Mouse (Mus musculus): Measurements from ENCODE around the gene Plpp7. TPM values are rescaled to one million over a fixed set of nuclear protein-coding genes. Genes with fewer than 3 reads are reported as not detected.

The Plpp7 gene
- total RNA-seq, 2 experiments from 2014 or later, result 24.7 to 32.1 TPM

DNA sequence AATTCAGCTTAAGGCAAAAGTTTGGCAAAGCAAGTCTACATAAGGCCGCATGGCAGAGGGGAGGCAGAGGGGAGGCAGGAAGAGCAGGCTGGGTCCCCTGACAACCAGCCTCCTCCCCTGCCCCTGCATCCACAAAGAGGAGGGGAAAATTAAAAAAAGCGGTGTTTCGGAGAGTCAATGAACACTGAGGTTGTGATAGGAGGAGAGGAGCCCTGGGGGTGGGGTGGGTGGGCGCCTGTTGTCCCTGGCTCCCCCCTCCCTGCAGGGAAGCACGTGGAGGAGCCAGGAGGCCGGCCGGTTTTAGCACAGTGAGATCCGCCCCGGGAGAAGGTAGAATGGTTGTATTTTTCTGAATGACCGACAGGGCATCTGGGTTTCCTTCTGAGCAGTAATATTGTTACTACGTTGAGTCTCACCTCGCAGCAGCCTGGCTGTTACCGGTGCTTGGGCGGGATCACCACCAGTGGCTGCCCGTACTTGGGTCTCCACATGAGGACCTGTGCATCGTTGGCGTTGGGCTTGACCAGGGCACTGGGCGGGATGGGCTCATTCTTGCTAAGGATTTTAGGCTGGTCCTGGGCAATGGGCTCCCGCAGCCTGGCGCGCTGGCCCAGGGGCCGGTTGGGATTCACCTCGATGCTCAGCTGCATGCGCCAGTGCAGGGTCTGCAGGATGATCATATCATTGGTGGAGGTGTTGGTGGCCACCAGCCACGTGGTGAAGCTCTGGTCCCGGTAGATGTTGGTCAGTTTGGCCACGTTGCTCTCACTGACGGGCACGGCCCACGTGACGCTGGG lies 26.3 kb upstream of the Plpp7 start:
- no peak for DNase-seq
- intact Hi-C loops (cut with DNase I), result no loop called here

GRCm38 (mm10) chr2:32070747-32071146 lies 24.6 kb upstream of the Plpp7 start:
- DNase-seq, result no peak
- intact Hi-C loops (cut with DNase I), result no loop called here

DNA sequence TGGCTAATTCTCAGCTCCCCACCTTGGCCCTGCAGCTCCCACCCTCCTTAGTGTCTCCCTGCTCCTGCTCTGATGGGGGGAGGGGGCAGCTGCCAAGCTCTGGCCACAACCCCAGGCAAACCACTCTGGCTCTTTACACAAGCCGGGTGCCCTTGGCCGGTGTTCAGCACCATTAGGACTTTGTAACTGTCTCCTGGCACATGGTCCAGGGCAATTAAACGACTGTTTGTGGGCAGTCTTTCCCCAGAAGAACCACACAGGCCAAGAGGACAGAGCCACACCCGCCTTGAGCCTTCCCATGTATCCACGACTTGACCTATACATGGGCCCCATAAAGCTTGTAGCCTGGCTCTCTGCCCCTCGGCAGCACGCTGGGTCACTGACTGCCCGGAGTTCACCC lies 20.9 kb upstream of the Plpp7 start:
- DNase-seq, result peak in 1 of 2 experiments; percentile 27
- intact Hi-C loops (cut with DNase I), result no loop called here

- intact Hi-C loops (cut with DNase I), result no loop called here
- DNase-seq, result no peak
Measured at GRCm38 (mm10) chr2:32075368-32075767, 20.0 kb upstream of the Plpp7 start.

DNA sequence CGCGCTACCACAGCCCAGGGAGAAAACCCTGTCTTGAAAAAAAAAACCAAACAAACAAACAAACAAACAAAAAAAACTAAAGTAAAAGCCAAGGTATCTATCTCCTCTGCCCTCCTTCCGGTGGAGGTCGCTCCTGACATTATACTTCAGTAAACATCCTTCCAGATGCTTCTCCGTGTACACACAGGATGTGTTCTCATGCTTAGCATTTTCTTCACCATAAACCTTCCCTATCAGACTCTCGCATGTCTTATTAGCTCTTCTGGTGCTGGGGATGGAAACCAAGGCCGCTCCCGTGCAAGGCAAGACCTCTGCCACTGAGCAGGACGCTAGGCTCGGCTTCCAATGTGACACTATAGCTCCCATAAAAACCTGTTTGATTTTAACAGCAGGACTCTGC lies 17.6 kb upstream of the Plpp7 start:
- no peak for DNase-seq
- intact Hi-C loops (cut with DNase I), result no loop called here

GRCm38 (mm10) chr2:32078522-32078921 lies 16.8 kb upstream of the Plpp7 start:
- intact Hi-C loops (cut with DNase I), result no loop called here
- peak in 1 of 2 experiments; percentile 50 for DNase-seq

- no peak for DNase-seq
Measured at GRCm38 (mm10) chr2:32079191-32079725, 16.1 kb upstream of the Plpp7 start.

GRCm38 (mm10) chr2:32080681-32081080 lies 14.6 kb upstream of the Plpp7 start:
- intact Hi-C loops (cut with DNase I), result loop anchor here (5.0 kb wide), 1 partner anchor 38 kb away; no protein-coding TSS in a partner anchor

More at GRCm38 (mm10) chr2:32079191-32079725, 16.1 kb upstream of the Plpp7 start:
- intact Hi-C loops (cut with DNase I), result no loop called here

DNA sequence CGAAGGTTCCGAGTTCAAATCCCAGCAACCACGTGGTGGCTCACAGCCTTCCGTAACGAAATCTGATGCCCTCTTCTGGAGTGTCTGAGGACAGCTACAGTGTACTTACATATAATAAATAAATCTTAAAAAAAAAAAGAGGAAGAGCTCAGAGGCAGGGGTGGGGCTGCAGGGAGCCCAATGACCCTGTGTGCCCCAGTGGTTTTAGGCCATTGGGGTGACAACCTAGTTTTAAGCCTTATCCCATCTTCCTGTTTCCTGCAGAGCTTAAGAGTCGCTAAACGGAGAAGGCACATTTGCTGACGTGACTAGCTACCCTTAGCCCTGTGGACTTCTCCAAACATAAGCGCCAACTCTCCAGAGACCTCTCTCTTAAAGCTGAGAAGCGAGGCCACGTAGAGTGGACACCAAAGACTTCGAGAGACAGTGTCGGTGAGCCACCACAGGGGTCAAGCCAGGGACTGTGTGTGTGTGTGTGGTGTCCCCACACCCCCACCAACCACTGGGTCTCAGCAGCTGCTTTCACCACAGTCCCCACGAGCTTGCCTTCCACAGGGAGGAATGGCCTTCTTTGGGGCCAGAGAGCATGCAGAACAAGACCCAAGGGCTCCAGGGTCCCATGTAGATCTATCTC lies 13.9 kb upstream of the Plpp7 start:
- intact Hi-C loops (cut with DNase I), result loop anchor here (5.0 kb wide), 1 partner anchor 39 kb away; no protein-coding TSS in a partner anchor

More at GRCm38 (mm10) chr2:32080681-32081080, 14.6 kb upstream of the Plpp7 start:
- DNase-seq, result no peak

DNA sequence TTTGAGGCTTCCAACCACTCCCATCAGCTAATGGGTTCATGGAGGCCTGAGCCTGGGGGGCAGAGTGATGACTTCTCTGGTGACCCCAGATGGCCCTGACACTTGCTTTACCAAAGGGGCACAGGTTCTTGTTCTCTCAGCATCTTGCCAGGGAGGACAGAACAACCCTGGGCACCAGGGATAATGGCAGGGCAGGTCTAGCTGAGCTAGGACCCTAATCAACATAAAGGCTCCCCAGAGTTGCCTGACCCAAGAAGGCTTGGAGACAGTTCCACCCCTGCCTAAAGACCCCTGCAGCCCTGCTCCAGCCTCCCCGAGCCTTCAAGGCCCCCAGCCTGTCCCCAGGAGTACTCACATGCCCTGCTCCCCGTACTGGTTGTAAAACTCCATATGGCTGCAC lies 13.1 kb upstream of the Plpp7 start:
- intact Hi-C loops (cut with DNase I), result loop anchor here (2.0 to 5.0 kb wide), 2 partner anchors 40 to 49 kb away; no protein-coding TSS in a partner anchor
- DNase-seq, result no peak

More for the DNA sequence above, 13.9 kb upstream of the Plpp7 start:
- peak in 1 of 2 experiments; percentile 24 for DNase-seq

DNA sequence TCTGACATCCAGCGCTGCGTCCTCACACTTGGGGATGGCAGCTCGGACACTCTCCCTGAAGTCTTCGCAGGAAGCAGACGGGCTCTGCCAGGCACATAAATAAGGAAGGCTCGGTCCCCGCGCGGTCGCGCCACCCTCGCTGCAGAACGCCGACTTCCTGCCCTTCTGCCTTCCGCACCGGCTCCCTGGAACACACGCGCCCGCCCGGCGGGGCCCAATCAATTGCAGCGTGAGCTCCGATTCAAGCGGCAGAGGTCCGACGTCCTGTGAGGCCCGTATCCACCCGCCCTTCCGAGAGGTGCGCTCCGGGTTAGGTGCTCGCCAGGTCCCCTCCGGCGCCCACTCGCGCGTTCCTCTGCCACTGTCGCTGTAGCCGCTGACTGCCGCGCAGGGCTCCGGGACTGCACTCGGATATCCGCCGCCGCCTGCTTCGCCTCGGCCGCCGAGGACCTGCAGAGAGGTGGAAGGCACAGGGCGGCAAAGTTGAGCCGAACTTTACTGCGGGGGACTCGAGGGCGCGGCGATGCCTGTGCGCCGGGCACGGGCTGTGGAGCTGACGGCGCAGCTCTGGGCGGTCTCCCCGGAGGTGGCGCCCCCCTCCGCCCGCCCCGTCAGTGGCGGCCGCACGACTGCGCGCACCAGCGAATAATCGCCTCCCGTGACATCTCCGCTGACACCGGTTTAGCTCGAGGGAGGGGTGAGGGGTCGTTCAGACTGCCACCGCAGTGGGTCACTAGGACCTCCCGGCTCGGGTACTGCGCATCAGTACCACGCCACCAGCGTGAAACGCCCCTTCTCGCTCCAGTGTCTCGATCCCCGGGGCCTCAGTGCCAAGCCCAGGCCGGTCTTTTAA lies 11.9 kb upstream of the Plpp7 start:
- peak; percentile 65 to 72 for DNase-seq
- intact Hi-C loops (cut with DNase I), result loop anchor here (2.0 to 5.0 kb wide), 2 partner anchors 41 to 47 kb away; no protein-coding TSS in a partner anchor

- intact Hi-C loops (cut with DNase I), result loop anchor here (5.0 kb wide), 1 partner anchor 42 kb away; no protein-coding TSS in a partner anchor
- DNase-seq, result peak in 1 of 2 experiments; percentile 37
Measured at GRCm38 (mm10) chr2:32084111-32084871, 11.0 kb upstream of the Plpp7 start, which contains the start of gene Fam78a. Gene Fam78a (minus strand): TSS chr2:32084857.

GRCm38 (mm10) chr2:32084872-32085199 lies 10.5 kb upstream of the Plpp7 start:
- intact Hi-C loops (cut with DNase I), result loop anchor here (5.0 kb wide), 1 partner anchor 43 kb away; no protein-coding TSS in a partner anchor
- no peak for DNase-seq

- intact Hi-C loops (cut with DNase I), result no loop called here
- DNase-seq, result no peak
Measured at GRCm38 (mm10) chr2:32085231-32085630, 10.1 kb upstream of the Plpp7 start.

- no peak for DNase-seq
- intact Hi-C loops (cut with DNase I), result no loop called here
Measured at GRCm38 (mm10) chr2:32087606-32088005, 7.7 kb upstream of the Plpp7 start.

- DNase-seq, result peak in 1 of 2 experiments; percentile 34
Measured at GRCm38 (mm10) chr2:32088372-32088981, 6.9 kb upstream of the Plpp7 start.

GRCm38 (mm10) chr2:32089606-32090005 lies 5.7 kb upstream of the Plpp7 start:
- intact Hi-C loops (cut with DNase I), result no loop called here

More at GRCm38 (mm10) chr2:32088372-32088981, 6.9 kb upstream of the Plpp7 start:
- intact Hi-C loops (cut with DNase I), result no loop called here

DNA sequence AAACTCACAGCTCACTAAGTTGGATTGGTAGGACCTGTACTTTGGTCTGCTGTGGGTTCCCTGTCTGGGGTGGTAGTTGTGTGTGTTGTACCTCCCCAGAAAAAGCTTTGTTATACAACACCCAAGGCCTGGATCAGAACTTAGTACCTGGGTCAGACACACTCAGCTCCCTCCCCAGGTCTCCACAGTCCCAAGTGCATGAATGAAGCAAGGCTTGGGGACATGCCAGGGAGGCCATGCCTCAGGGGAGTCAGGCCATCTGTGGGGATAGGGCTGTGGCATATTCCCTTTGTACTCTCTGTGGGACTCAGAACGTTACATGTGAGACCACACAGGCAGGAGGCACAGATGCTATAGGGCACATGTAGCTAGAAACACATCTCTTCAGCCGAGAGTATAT lies 5.2 kb upstream of the Plpp7 start:
- no peak for DNase-seq
- intact Hi-C loops (cut with DNase I), result no loop called here

More at GRCm38 (mm10) chr2:32089606-32090005, 5.7 kb upstream of the Plpp7 start:
- no peak for DNase-seq

DNA sequence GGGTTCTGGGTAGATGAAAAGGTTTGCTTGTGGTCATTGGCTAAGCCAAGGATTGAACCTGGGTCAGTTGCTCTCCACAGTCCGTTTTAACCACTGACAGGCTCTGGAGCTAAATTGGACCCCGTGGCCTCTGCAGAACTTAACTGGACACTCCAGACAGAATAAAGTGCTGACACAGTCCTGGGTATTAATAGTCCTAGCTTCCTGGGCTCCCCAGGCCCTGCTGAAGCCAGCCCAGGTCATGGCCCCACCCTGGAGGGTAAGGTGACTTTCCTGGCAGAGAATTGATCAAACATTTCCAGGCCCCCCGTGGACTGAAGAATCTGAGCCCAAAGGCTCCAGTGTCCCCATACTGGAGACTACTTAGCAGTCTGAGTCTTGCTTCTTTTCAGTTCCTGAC lies 3.4 kb upstream of the Plpp7 start:
- intact Hi-C loops (cut with DNase I), result no loop called here
- no peak for DNase-seq

All from heart, postnatal 36 days (tissue).